Mouse (Mus musculus) bone marrow, adult 2 months (tissue): Measurements from ENCODE around the gene Kdelr1. TPM values are rescaled to one million over a fixed set of nuclear protein-coding genes. Genes with fewer than 3 reads are reported as not detected.
A peak's percentile ranks its signal among the peaks of the same experiment; 100 is the strongest.
"Not testable (repeated sequence)": the region's sequence is repeated elsewhere in the genome, so short reads cannot be mapped to it uniquely, and the experiment has no call there.

ENCODE experiments used
- H3K27ac ChIP-seq: fragments of 200-500 bp; 2 replicates; pipeline ENCODE4 v1.5.1; 2012; ENCODE audit warnings: low read depth, mild to moderate bottlenecking, control low read depth, inconsistent platforms, low read length; ENCODE audit not compliant: control insufficient read depth, poor library complexity, insufficient read depth
- H3K4me1 ChIP-seq: fragments of 200-500 bp; 2 replicates; pipeline ENCODE4 v1.6.1; 2011; ENCODE audit warnings: low read length; ENCODE audit not compliant: control insufficient read depth, insufficient read depth
- H3K4me3 ChIP-seq: fragments of 200-500 bp; replicated peaks from 2 replicates; pipeline ENCODE3; 2011; ENCODE audit warnings: mild to moderate bottlenecking, low read depth, low read length, control low read depth; ENCODE audit not compliant: control insufficient read depth
- CTCF ChIP-seq: fragments of 200-500 bp; IDR thresholded peaks from 2 replicates; pipeline ENCODE4 v1.5.1; 2011; ENCODE audit warnings: low read length, control low read depth; ENCODE audit not compliant: control insufficient read depth, insufficient read depth
- POLR2A ChIP-seq: fragments of 200-500 bp; IDR thresholded peaks from 2 replicates; pipeline ENCODE4 v1.6.1; 2011; ENCODE audit warnings: low read depth, mild to moderate bottlenecking, control low read depth, low read length, borderline replicate concordance; ENCODE audit not compliant: control insufficient read depth
- WGBS: fragments of 180-500 bp; shearing (Covaris S2); methylation state at CpG from one replicate; pipeline ENCODE4 v1.1.7; 2018; 5-methylcytosine and 5-hydroxymethylcytosine counted together
- polyA plus RNA-seq: library from polyadenylated mRNA; stranded (reverse); fragments of >200 nt; gene quantifications from 2 replicates; pipeline ENCODE4 v1.2.4, GENCODE M21; 2011; ENCODE audit warnings: low replicate concordance; ENCODE audit not compliant: missing spikeins, insufficient read depth, insufficient read length

Kdelr1 gene
- polyA plus RNA-seq, 1 experiment, result 69.2 TPM

GRCm38 (mm10) chr7:45880531-45880930 lies 8.0 kb downstream of the Kdelr1 start:
- no peak overlapping the region for H3K4me3 ChIP-seq
- TF ChIP-seq POLR2A (no peak), CTCF (no peak)
- no peaks in the 10 kb centered on the region; the same call in 1 of the 2 replicates for H3K4me1 ChIP-seq
- WGBS, result 95% methylated on average over 4 of the region's 4 CpGs
- no peak overlapping the region for H3K27ac ChIP-seq

- Histone ChIP-seq H3K4me1 (no peaks in the 10 kb centered on the region; the same call in 1 of the 2 replicates), H3K27ac (no peak overlapping the region), H3K4me3 (no peak overlapping the region)
- TF ChIP-seq CTCF (no peak), POLR2A (no peak)
- WGBS, result 87% methylated on average over 2 of the region's 2 CpGs
Measured at GRCm38 (mm10) chr7:45881011-45881410, 8.4 kb downstream of the Kdelr1 start.

- Histone ChIP-seq H3K4me1 (no peaks in the 10 kb centered on the region), H3K4me3 (no peak overlapping the region), H3K27ac (no peak overlapping the region)
- WGBS, result 1% methylated on average over 3 of the region's 3 CpGs
- TF ChIP-seq CTCF (no peak), POLR2A (no peak)
Measured at GRCm38 (mm10) chr7:45887246-45887645, 14.7 kb downstream of the Kdelr1 start.

GRCm38 (mm10) chr7:45892651-45893050 lies 20.1 kb downstream of the Kdelr1 start:
- Histone ChIP-seq H3K4me3 (no peak overlapping the region), H3K27ac (no peak overlapping the region), H3K4me1 (no peaks in the 10 kb centered on the region; the same call in 1 of the 2 replicates)
- no peak for TF ChIP-seq POLR2A
- no peak for TF ChIP-seq CTCF
- WGBS, result 74% methylated on average over 2 of the region's 2 CpGs

GRCm38 (mm10) chr7:45895931-45896516 lies 23.5 kb downstream of the Kdelr1 start:
- Histone ChIP-seq H3K27ac (peak overlapping the region; percentile 22; the same call in 1 of the 2 replicates), H3K4me3 (peak overlapping the region; percentile 17), H3K4me1 (no peaks in the 10 kb centered on the region; the same call in 1 of the 2 replicates)
- 65% methylated on average over 6 of the region's 6 CpGs for WGBS
- TF ChIP-seq CTCF (no peak), POLR2A (no peak)

- Histone ChIP-seq H3K4me3 (peak within 1 kb of the TSS; percentile 71), H3K4me1 (no peaks in the 10 kb centered on the region; the same call in 1 of the 2 replicates), H3K27ac (peak within 1 kb of the TSS; percentile 64)
- 0% methylated on average over 40 of the region's 40 CpGs for WGBS
- TF ChIP-seq CTCF (0 out of 2 replicates have a peak, but pooled peaks have one; percentile 9), POLR2A (peak; percentile 94)
Measured at GRCm38 (mm10) chr7:45896517-45897257, 24.1 kb downstream of the Kdelr1 start, which contains the start of the genes Syngr4 and Tmem143. TSS of gene Syngr4 (minus strand) at chr7:45896714. TSS of gene Tmem143 (plus strand) at chr7:45896941.

GRCm38 (mm10) chr7:45897258-45897757 lies 24.7 kb downstream of the Kdelr1 start:
- no peak for TF ChIP-seq CTCF
- TF ChIP-seq POLR2A, result peak; percentile 52; the same call in 1 of the 2 replicates
- H3K4me3 ChIP-seq, result peak overlapping the region; percentile 71
- peak overlapping the region; percentile 64 for H3K27ac ChIP-seq
- H3K4me1 ChIP-seq, result no peaks in the 10 kb centered on the region; the same call in 1 of the 2 replicates
- WGBS, result under 1% methylated on average over 19 of the region's 19 CpGs

- not testable (repeated sequence) for H3K27ac ChIP-seq, H3K4me3 ChIP-seq, H3K4me1 ChIP-seq
- 36% methylated on average over 4 of the region's 4 CpGs for WGBS
Measured at GRCm38 (mm10) chr7:45898125-45898524, 25.6 kb downstream of the Kdelr1 start.
